Mouse (Mus musculus) ovary, postnatal 14 days (tissue): ENCODE data around the gene Misp.
A peak's percentile ranks its signal among the peaks of the same experiment; 100 is the strongest.

ENCODE experiments used
- DNase-seq: peaks from one replicate; pipeline ENCODE4 v3.0.0; 2022; ENCODE audit warnings: low spot score

The Misp gene

GRCm38 (mm10) chr10:79820782-79821181 is at the start of gene Misp:
Gene Misp (plus strand): TSS chr10:79820989.
- DNase-seq: no peak

DNA sequence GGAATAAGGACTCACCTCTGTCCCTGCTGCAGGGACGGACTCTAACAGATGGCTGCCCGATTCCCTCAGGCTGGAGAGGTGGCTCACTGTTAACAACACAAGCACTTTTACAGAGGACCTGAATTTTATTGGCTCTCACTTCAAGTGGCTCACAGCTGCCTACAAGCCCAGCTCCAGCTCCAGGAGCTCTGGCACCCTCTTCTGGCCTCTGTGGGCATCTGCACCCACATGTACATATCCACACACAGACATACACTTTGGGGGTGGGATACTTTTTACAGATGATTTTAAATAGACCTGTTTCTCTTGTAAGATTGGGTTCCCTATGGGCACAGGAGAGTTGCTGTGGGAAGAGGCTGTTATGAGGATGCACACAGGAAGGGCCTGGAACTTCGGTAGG is 48.5 kb upstream of the Misp start:
- no peak for DNase-seq

- no peak for DNase-seq
Observed at GRCm38 (mm10) chr10:79773208-79773607, 47.6 kb upstream of the Misp start.

GRCm38 (mm10) chr10:79774486-79775279 is 46.1 kb upstream of the Misp start:
- DNase-seq: no peak

GRCm38 (mm10) chr10:79777103-79777531 is 43.7 kb upstream of the Misp start, which contains the start of gene Fstl3:
Gene Fstl3 (plus strand): TSS chr10:79777272.
- no peak for DNase-seq

- peak; percentile 38 for DNase-seq
Observed at GRCm38 (mm10) chr10:79778006-79778405, 42.8 kb upstream of the Misp start.

GRCm38 (mm10) chr10:79779193-79779592 is 41.6 kb upstream of the Misp start:
- no peak for DNase-seq

DNA sequence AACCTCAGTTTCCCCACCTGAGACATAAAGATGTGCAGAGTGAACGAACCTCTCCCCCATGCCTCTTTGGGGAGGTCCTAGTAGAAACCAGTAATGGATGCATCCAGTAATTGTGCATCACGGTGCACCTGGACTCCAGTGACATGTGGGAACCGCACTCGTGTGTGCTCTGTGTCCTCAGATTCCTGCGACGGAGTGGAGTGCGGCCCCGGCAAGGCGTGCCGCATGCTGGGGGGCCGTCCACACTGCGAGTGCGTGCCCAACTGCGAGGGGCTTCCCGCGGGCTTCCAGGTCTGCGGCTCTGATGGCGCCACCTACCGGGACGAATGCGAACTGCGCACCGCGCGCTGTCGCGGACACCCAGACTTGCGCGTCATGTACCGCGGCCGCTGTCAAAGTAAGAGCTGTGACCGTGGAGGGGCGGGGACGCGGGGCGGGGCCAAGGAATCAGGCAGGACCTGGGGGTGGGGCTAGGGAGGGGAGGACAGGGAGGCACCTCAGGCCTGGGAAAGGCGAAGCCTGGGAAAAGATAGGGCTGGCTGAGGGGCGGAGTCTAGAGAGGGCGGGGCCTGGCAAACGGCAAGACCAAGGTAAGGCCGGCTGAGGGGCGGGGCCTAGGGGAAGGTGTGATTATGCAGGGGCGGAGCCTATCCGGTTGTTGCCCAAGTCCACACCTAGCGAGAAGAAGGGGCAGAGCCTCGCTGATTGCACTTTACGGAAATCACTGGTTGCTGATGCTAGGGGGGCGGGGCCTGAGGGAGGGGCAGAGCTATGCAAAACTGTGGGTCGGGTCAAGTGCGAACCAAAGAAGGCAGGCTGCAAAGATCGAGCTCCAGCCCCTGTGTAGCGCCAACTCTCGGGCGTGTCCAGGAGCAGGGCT is 40.8 kb upstream of the Misp start:
- peak; percentile 93 for DNase-seq

- DNase-seq: no peak
Observed at GRCm38 (mm10) chr10:79780664-79781015, 40.1 kb upstream of the Misp start.

GRCm38 (mm10) chr10:79781139-79781538 is 39.6 kb upstream of the Misp start:
- DNase-seq: no peak

DNA sequence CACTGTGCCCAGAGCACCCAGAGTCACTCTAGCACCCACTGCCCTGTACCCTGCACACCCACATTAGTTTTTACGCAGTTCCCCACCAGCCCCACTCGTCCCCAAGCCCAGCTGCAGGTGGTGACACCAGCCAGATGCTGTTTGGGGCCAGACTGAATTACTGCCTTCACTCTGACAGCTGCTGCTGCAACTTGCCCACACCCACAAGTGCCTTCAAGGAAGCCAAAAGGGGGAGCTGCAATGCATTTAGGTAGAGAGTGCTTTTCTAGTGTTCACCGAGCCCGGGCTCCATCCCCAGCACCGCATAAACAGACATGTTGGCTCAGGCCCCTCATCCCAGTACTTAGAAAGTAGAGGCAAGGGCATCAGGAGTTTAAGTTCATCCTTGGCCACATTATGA is 38.8 kb upstream of the Misp start:
- no peak for DNase-seq

- no peak for DNase-seq
Observed at GRCm38 (mm10) chr10:79783050-79783449, 37.7 kb upstream of the Misp start.

GRCm38 (mm10) chr10:79783920-79784800 is 36.6 kb upstream of the Misp start:
- DNase-seq: no peak

DNA sequence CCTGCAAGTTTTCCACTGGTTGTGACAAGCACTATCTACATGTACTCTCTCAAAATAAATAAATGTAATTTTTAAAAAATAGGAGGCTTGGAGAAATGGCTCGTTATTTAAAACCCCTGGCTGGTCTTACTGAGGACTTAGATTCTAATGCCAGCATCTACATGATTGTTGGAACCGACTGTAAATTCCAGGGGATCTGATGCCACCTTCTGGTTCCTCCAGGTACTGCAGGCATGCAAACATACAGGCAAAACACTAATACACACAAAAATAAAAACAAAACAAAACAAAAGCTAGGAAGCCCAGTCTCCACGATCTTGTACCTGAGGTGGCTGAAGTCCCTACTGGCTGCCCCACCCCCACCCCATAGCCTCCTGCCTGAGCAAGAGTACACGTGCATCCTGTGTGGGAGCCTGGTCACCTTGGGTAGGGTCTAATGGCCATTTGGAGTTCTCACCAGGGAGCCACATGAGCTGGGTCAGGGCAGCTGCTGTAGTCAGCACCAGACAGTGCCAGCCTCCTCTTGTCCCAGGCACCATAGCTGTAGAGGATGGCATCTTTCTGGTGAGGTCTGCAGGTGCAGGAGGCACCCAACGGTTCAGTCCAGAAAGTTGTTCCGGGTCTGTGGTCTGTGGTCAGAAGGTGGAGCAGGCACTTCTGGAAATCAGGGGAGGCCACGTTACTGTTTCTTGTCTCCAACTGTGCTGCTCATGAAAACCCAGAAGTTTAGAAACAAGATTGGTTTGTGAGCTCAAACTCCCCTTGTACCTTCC is 32.2 kb upstream of the Misp start:
- DNase-seq: peak; percentile 66

- no peak for DNase-seq
Observed at GRCm38 (mm10) chr10:79789581-79789980, 31.2 kb upstream of the Misp start.

- DNase-seq: no peak
Observed at GRCm38 (mm10) chr10:79790861-79791260, 29.9 kb upstream of the Misp start, which contains the start of gene Prss57. Gene Prss57 (minus strand): TSS chr10:79790961.

DNA sequence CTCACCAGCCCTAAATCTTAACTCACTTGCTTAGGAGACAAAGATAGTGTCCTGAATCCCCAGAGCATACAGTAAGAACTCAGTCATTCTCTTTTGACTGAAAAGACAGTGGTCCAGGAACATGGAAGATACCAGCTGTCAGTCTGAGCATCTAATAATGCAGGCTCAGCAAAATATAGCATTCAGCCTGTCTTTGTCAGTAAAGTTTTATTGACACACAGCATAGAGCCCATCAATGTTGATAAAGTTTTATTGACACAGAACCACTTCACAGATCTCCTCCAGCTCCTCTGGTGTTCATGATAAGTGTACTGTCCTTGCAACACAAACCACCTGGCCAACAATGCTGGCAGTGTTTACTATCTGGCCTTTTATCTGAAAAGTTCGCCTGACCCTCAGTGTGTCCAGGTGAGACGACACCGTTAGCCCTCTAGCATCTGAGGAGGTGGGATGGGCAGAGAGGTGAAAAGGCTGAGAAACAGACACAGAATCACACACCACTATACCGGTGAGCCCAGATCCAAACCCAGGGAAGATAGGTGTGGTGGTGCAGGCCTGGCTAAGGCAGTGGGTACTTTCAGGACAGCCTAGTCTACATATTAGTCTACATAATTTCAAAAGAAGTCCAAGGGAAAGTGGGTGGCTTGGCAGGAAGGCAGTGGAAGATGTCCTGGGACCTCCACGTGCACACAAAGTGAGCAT is 28.3 kb upstream of the Misp start:
- no peak for DNase-seq

GRCm38 (mm10) chr10:79793051-79793737 is 27.6 kb upstream of the Misp start, which contains the start of gene Palm:
Gene Palm (plus strand): TSS chr10:79793572.
- DNase-seq: peak; percentile 77

DNA sequence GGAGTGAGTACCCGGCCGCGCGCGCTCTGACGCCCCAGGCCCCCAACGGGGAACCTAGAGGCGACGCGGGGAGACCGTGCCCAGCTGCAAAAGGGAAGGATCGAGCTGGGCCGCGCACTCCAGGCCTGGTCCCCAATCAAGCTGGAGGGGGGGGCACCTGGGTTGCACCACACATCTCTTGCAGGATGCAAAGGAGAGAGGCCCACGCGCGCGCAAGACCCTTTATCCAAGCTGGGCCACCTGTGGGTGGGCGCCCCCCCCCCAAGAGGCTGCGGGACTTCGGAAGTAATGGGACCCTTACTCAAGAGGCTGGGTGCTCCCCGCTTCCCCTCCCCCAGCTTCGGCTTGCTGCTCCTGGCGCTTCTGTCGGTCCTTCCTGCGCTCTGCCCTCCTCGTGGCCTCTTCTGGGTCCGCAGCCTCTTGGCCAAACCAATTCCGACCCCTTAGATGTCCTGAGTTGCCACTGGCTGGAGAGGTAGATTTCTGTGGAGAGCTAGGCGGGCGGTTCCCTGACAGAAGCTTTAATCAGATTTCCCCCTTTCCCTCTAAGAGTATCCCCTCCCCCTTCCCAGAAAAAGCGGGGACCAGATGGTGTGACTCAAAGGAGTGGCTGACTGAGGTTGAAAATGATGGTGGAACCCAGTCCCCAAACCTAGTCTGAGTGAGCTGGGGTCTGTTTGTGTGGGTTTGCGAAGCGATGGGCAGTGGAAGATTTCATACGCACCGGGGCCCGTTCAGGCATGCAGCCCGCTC is 26.9 kb upstream of the Misp start:
- DNase-seq: no peak
